Mouse (Mus musculus) cerebellum, adult (tissue): ENCODE results near the gene Bglap2.
A peak's percentile ranks its signal among the peaks of the same experiment; 100 is the strongest.
"Not testable (repeated sequence)": the region's sequence is repeated elsewhere in the genome, so short reads cannot be mapped to it uniquely, and the experiment has no call there.

Source experiments
- ATAC-seq: cut with Nextera tagmentation; 2 replicates; pipeline ENCODE4 v1.9.2; 2017; ENCODE audit warnings: mild to moderate bottlenecking, moderate library complexity, mixed read lengths; ENCODE audit not compliant: insufficient number of reproducible peaks, low FRiP score, low TSS enrichment

The Bglap2 gene

GRCm38 (mm10) chr3:88378599-88378998 lies at the start of gene Bglap2:
TSS of gene Bglap2 (minus strand) at chr3:88378699.
- ATAC-seq = not testable (repeated sequence)

DNA sequence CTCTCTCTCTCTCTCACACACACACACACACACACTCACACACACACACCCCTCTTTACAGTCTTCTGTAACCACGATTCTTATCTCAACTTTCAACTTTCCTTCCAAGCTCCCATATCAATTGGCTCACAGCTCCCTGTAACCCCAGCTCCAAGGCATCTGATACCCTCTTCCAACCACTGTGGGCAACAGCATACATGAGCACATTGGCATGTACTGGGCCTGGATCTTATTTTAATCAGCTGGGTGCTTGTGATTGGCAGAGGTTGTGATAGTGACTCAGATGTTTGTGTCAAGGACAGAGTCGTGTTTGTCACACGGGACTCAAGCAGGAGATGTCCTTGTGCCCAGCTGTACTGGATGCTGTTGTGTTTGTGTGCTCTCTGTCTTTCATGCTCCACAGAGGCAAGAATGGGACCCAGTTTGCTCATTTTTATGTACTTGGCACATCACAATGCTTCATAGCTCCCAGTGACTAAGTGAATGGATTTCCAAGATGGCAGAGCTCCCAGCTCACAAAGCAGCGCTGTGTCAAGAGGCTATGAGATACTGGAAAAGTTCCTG lies 48.9 kb upstream of the Bglap2 start:
- no peak for ATAC-seq

GRCm38 (mm10) chr3:88425708-88426420 lies 47.4 kb upstream of the Bglap2 start:
- no peak for ATAC-seq

- no peak for ATAC-seq
Observed at GRCm38 (mm10) chr3:88425330-88425689, 46.8 kb upstream of the Bglap2 start.

- ATAC-seq = peak; percentile 95
Observed at GRCm38 (mm10) chr3:88424605-88425329, 46.3 kb upstream of the Bglap2 start, which contains the start of gene Slc25a44. TSS of gene Slc25a44 (minus strand) at chr3:88425139.

DNA sequence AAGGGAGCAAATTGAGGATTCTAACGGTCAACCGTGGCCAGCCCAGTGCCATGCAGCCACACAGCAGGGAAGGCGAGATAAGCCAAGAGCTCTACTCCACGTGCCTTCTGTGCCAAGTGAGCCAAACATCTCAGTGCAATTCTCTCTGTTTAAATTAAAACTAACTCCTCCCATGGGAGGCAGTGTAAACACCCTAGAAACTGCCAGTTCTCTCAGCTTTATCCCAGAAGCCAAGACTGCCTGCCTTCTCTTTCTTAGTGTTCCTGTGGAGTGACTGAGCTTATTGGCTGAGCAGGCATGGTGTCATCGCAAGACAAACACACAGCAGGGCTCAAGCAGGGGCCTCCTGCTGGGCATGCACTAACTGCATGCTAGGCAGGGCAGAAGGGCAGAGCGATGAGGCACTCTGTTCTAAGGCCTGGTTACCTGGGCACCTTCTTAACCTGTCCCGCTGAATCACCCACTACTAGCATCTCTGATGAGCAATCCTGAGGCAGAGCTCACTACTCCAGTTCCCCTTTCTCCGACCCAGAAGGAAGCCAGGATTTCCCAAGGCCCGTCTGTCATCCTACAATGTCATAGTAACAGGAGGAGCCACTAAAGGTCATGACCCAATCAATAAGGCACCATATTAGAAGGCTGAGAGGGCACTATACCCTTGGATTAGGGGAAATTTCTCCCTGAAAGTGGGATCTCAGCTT lies 43.7 kb upstream of the Bglap2 start:
- ATAC-seq = no peak

DNA sequence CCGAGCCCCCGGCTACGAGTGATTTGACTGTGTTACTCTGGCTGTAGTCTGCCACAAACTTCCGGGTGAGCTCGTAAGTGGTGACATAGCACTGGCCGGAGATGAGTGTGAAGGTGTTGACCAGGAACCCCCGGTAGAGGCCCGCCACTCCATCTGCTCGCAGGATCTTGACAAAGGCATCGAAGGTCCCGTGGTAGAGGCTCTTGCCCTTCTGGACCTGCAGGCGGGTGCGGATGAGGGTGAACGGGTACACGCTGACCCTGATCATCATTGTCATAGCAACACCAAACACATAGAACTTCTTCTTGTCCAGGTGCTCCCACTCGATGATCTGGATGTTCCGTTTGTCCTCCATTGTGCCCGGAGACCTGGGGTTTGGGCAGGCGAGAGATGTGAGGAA lies 42.3 kb upstream of the Bglap2 start:
- no peak for ATAC-seq

DNA sequence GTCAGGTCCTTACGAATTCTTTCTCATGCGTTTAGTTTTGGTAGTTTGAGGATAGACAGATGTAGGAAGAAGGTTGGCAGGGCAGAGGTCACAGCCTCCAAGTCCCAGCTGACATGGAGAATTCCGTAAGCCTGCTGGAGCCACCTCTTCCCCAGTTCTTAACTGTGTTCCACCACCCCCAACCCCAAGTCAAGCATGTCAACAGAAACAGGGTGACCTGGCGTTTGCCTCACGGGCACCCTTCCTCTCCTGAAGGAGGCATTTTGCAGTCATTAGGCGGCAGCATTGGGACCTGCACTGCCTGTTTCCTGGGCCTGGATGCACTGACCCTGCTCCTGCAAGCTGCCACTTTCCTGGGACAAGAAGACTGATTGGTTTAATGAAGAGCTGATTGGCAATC lies 39.5 kb upstream of the Bglap2 start:
- ATAC-seq = no peak

DNA sequence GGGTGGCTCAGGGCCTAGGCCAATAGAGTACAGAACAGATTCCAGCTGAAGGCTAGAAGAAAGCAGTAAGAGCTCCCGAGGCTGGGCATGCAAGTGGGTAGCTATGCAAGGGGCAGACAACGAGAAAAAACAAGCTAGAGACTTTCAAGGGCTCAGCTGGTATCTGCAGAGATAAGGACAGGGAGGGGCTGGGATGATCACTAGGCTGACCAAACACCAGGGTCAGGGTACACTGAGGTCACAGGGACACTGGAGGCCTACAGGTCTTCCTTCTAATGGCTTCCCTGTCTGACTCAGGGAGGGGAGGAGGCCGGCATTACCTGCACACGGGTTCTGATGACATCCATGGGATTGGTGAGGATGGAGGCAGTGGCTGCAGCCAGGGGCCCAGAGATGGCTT lies 37.2 kb upstream of the Bglap2 start:
- ATAC-seq = no peak

DNA sequence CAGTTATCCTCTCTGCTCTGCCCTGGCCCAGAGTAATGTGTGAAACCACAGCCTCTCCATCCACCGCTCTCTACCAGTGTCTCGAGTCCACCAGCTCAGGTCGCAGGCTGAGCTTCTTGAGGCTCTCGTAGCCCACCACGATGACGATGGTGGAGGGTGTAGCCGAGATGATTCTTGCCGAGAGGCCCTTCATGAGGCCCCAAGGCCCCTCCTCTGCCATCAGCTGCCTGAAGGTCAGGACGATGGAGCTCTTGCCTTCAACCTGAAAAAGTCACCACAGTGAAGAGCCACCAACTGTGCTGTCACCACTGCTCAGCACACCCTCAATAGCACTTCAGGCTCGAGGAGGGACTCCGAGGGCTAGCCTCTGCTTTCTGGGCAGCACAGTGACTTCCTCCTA lies 34.1 kb upstream of the Bglap2 start:
- no peak for ATAC-seq

GRCm38 (mm10) chr3:88411681-88412080 lies 33.2 kb upstream of the Bglap2 start:
- ATAC-seq = no peak

- no peak for ATAC-seq
Observed at GRCm38 (mm10) chr3:88410645-88411031, 32.1 kb upstream of the Bglap2 start.

DNA sequence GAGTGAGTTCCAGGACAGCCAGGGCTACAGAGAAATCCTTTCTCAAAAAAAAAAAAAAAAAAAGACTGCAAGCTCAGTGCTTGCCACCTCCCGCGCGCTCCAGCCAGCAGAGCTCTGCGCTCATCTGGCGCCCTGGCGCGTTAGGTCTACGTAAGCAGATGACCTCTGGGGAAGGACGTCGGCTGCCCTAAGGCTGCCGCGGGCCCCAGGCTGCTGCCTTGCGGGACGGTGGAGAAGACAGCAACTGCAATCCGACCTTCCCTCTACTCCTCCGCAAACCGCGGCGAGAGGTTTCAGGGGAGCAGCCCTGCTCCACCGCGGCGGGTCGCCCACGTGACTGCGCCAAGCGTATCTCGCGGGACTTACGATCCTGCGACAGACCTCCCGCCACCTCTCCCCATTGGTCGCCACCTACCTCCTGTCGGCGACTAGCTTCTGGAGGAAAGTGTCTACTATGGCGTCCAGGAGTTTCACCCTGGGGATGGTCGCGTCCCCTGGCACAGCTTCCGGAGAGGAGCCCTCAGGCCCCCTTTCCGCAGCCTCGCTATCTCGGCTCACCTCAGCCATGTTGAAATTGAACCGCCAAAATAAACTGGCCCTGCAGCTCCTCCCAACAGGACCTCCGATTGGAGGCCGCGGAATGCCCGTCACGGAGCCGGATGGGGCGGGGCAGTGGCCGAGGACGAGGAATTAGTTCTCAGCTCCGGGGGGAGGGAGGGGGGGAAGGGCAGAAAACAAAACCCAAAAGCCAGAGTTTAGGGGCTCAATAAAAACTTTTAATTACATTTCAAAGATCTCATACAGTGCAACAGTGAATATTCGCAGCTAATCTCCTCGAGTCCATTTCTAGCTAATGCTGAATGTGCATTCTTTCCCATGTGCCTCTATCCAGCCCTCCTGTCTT lies 31.5 kb upstream of the Bglap2 start, which contains the start of gene Pmf1:
Pmf1 (minus strand) TSS at position 591 of the 904 bp plus-strand sequence.
- ATAC-seq = peak; percentile 79

DNA sequence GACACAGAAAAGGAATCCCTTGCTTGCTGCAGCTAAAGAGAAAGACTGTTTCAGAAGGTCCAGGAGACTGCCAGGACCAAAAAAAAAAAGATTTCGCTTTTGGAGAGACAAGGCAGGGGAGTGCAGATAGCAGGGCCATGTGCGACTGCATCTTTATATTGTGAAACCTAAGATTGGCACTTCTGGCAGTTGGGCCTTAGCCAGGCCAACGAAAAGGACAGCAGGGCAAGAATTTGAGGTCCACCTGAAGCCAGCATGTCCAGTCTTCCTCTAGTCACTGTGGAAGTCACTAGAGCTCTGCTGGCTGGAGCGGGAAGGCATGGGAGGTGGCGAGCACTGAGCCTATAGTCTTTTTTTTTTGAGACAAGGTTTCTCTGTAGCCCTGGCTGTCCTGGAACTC lies 30.5 kb upstream of the Bglap2 start:
- ATAC-seq = no peak

- no peak for ATAC-seq
Observed at GRCm38 (mm10) chr3:88407529-88407928, 29.0 kb upstream of the Bglap2 start.

- ATAC-seq = no peak
Observed at GRCm38 (mm10) chr3:88407090-88407489, 28.6 kb upstream of the Bglap2 start.

- no peak for ATAC-seq
Observed at GRCm38 (mm10) chr3:88403522-88404230, 25.2 kb upstream of the Bglap2 start.

DNA sequence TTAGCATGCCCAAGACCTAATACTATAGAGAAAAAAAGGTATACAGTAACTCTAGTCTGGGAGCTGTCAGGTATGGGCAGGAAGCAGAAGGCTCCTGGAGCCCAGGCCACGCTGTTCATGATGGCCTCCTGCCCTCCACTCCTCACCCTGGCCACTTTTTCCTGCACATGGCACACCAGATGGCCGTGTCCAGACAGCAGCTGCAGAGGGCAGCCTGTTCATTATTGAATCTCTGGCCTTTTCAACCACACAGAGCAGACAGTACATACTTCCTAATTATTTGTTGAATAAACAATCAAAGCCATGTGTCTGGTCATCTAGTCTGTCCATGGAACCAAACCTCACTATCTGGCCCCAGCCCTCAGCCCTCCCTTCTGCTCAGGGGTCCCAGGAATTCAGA lies 20.2 kb upstream of the Bglap2 start:
- ATAC-seq = peak; percentile 84

- ATAC-seq = no peak
Observed at GRCm38 (mm10) chr3:88395742-88396141, 17.2 kb upstream of the Bglap2 start.
